Mouse (Mus musculus) kidney, adult 9 months (tissue): ENCODE measurements at regions not wholly inside any gene's neighbourhood (a gene's known extent, or its start where the extent isn't known, plus 50 kb on each side); places are given as distances from the start of the nearest gene placed in this dataset.
A peak's percentile ranks its signal among the peaks of the same experiment; 100 is the strongest.
"Not testable (repeated sequence)": the region's sequence is repeated elsewhere in the genome, so short reads cannot be mapped to it uniquely, and the experiment has no call there.

Experiments
- DNase-seq: peaks from one replicate; pipeline ENCODE4 v3.0.0; 2022

GRCm38 (mm10) chr12:104637046-104638032 is 114.4 kb downstream of the Dicer1 start:
- DNase-seq: no peak

- no peak for DNase-seq
These were observed 115.3 kb downstream of the Dicer1 start for GRCm38 (mm10) chr12:104636474-104636873.

- no peak for DNase-seq
These were observed 116.9 kb downstream of the Dicer1 start for GRCm38 (mm10) chr12:104634818-104635217.

- DNase-seq: no peak
These were observed 121.2 kb downstream of the Dicer1 start for GRCm38 (mm10) chr12:104630590-104630989.

GRCm38 (mm10) chr12:104629449-104629848 is 122.3 kb downstream of the Dicer1 start:
- DNase-seq: no peak

- DNase-seq: no peak
These were observed 125.7 kb downstream of the Dicer1 start for GRCm38 (mm10) chr12:104626054-104626453.

- no peak for DNase-seq
These were observed 127.7 kb downstream of the Dicer1 start for GRCm38 (mm10) chr12:104623896-104624685.

- DNase-seq: peak; percentile 22
These were observed 134.5 kb downstream of the Dicer1 start for GRCm38 (mm10) chr12:104617111-104617725.

GRCm38 (mm10) chr12:104614240-104614639 is 137.5 kb downstream of the Dicer1 start:
- DNase-seq: peak; percentile 23

GRCm38 (mm10) chr12:104609767-104610166 is 136.6 kb upstream of the Gsc start:
- DNase-seq: peak; percentile 20

- not testable (repeated sequence) for DNase-seq
These were observed 135.8 kb upstream of the Gsc start for GRCm38 (mm10) chr12:104608956-104609355.

GRCm38 (mm10) chr12:104607410-104607809 is 134.3 kb upstream of the Gsc start:
- DNase-seq: no peak

GRCm38 (mm10) chr12:104605535-104606399 is 132.6 kb upstream of the Gsc start:
- DNase-seq: no peak

- no peak for DNase-seq
These were observed 124.9 kb upstream of the Gsc start for GRCm38 (mm10) chr12:104598056-104598455.

- DNase-seq: peak; percentile 60
These were observed 120.5 kb upstream of the Gsc start for GRCm38 (mm10) chr12:104593526-104594155.

GRCm38 (mm10) chr12:104592791-104593525 is 119.8 kb upstream of the Gsc start:
- peak; percentile 7 for DNase-seq

GRCm38 (mm10) chr12:104591571-104591970 is 118.4 kb upstream of the Gsc start:
- DNase-seq: no peak

- DNase-seq: no peak
These were observed 117.2 kb upstream of the Gsc start for GRCm38 (mm10) chr12:104590291-104590690.

GRCm38 (mm10) chr12:104584408-104584807 is 111.3 kb upstream of the Gsc start:
- no peak for DNase-seq

- DNase-seq: no peak
These were observed 107.7 kb upstream of the Gsc start for GRCm38 (mm10) chr12:104580796-104581195.

GRCm38 (mm10) chr12:104567622-104568021 is 94.5 kb upstream of the Gsc start:
- no peak for DNase-seq
